Comparison of ENCODE assay signal across 22 mouse cellular contexts in the genomic region with DNA sequence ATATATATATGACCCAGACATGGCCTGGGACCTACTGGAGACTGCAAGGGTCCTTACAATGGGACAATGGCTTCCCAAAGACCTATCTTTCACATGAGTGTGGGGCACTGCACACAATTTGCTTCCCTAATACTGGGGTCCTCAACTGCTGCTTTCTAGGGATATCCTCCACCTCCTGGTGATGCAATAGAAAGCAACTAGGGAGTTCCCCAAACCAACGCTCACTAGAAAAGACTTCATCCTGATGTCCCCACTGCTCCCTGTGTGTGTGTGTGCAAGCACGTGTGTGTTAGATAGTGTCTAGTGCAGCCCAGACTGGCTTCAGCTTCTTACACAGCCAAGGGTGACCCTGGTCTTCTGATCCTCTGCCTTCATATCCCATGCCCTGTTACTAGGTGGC. TPM values are rescaled to one million over a fixed set of nuclear protein-coding genes. Genes with fewer than 3 reads are reported as not detected.
DNase-seq lines count a peak whose midpoint lies in the region; ATAC-seq lines count a peak whose summit lies in the region.
"Had no signal": no experiment of that assay in that cellular context is flagged by ENCODE, and none has a peak within 500 bp of the region (broad histone marks: within the 10 kb centered on the region; RNA-seq: fewer than 3 reads in every experiment).

No protein-coding gene starts in this region.

- 87% methylated on average over 2 of the region's 2 CpGs for WGBS in kidney, embryonic 15.5 days

- H3K4me2 ChIP-seq in kidney, embryonic 15.5 days: no peak overlapping the region
- H3K4me2 ChIP-seq: embryonic facial prominence, embryonic 12.5 days; forebrain, embryonic 13.5 days; forebrain, embryonic 15.5 days had no signal

- ATAC-seq in granulocyte monocyte progenitor cell, adult 5-6 weeks (replicated peaks; ENCODE audit: poor library complexity, severe bottlenecking): peak; percentile 84
- ATAC-seq in megakaryocyte progenitor cell, adult 5-6 weeks (replicated peaks; ENCODE audit: poor library complexity): peak; percentile 71
- ATAC-seq in kidney, embryonic 15.5 days (replicated peaks; ENCODE audit: low FRiP score): no peak
- ATAC-seq: CD4-positive, CD25-positive, alpha-beta regulatory T cell, adult 4 months; forebrain, embryonic 13.5 days; forebrain, embryonic 15.5 days; forebrain, postnatal 0 days had no signal

- no peak overlapping the region for H3K27ac ChIP-seq in kidney, embryonic 15.5 days
- H3K27ac ChIP-seq: embryonic facial prominence, embryonic 10.5 days; embryonic facial prominence, embryonic 12.5 days; forebrain, embryonic 13.5 days; forebrain, embryonic 15.5 days had no signal

- no peaks in the 10 kb centered on the region for H3K4me1 ChIP-seq in kidney, embryonic 15.5 days

- H3K9me3 ChIP-seq in kidney, embryonic 15.5 days (replicated peaks): no peaks in the 10 kb centered on the region
- H3K9me3 ChIP-seq: embryonic facial prominence, embryonic 10.5 days; embryonic facial prominence, embryonic 12.5 days; forebrain, embryonic 13.5 days; forebrain, embryonic 15.5 days had no signal

- no peaks in the 10 kb centered on the region for H3K27me3 ChIP-seq in kidney, embryonic 15.5 days
- H3K27me3 ChIP-seq: embryonic facial prominence, embryonic 12.5 days; forebrain, embryonic 13.5 days; forebrain, embryonic 15.5 days had no signal

- H3K36me3 ChIP-seq in kidney, embryonic 15.5 days: no peaks in the 10 kb centered on the region
- H3K36me3 ChIP-seq: embryonic facial prominence, embryonic 12.5 days; forebrain, embryonic 15.5 days had no signal

- no peak overlapping the region for H3K4me3 ChIP-seq in kidney, embryonic 15.5 days (replicated peaks)
- H3K4me3 ChIP-seq: embryonic facial prominence, embryonic 10.5 days; embryonic facial prominence, embryonic 12.5 days; forebrain, embryonic 13.5 days; forebrain, embryonic 15.5 days had no signal

- peak; percentile 41 for DNase-seq in cerebellum, adult 9-10 months
- DNase-seq in cerebellum, adult 11 months: no peak
- no peak for DNase-seq in kidney, adult 11 months
- DNase-seq: adrenal gland, adult 2 months; adrenal gland, postnatal 10 days; adrenal gland, postnatal 25 days; B cell, adult 2 months; cerebellum, adult 11-12 months; cerebellum, adult 2 months; cerebellum, adult 9-11 months; cerebellum, postnatal 14 days; cerebellum, postnatal 36 days; forebrain, postnatal 0 days had no signal

- H3K9ac ChIP-seq in kidney, embryonic 15.5 days: no peak overlapping the region
- H3K9ac ChIP-seq: embryonic facial prominence, embryonic 12.5 days; forebrain, embryonic 13.5 days; forebrain, embryonic 15.5 days; forebrain, postnatal 0 days had no signal

RNA-seq across cellular contexts. Expression of a gene that starts 51.4 kb away (rescaled TPM):
- 0.41 TPM in 1 of 2 replicates, not detected in the other for total RNA-seq in granulocyte monocyte progenitor cell, adult 5-6 weeks (2014; fragmentation: Nextera tagmentation)
- 1.1 TPM in 1 of 2 replicates, not detected in the other for total RNA-seq in granulocyte monocyte progenitor cell, adult 5-6 weeks (2017)
- 0.47 TPM in 1 of 2 replicates, not detected in the other for total RNA-seq in megakaryocyte progenitor cell, adult 5-6 weeks (2015)
- total RNA-seq in megakaryocyte progenitor cell, adult 5-6 weeks (2017): 0.41 and 0.87 TPM in 2 replicates
- 29.1 and 29.5 TPM in 2 replicates for polyA plus RNA-seq in kidney, embryonic 15.5 days (2015; fragmentation: Nextera tagmentation; extraction: Ambion mirVana)
- total RNA-seq: MEL had no signal
